Mouse (Mus musculus) spleen, postnatal 36 days (tissue): ENCODE measurements around the gene Anxa6.

Experiments used
- DNase-seq, 2 experiments: peaks; one replicate each; pipeline ENCODE4 v3.0.0; 2022; ENCODE audit warnings: low spot score in 2 of 2, mixed read lengths in 1 of 2

The Anxa6 gene

DNA sequence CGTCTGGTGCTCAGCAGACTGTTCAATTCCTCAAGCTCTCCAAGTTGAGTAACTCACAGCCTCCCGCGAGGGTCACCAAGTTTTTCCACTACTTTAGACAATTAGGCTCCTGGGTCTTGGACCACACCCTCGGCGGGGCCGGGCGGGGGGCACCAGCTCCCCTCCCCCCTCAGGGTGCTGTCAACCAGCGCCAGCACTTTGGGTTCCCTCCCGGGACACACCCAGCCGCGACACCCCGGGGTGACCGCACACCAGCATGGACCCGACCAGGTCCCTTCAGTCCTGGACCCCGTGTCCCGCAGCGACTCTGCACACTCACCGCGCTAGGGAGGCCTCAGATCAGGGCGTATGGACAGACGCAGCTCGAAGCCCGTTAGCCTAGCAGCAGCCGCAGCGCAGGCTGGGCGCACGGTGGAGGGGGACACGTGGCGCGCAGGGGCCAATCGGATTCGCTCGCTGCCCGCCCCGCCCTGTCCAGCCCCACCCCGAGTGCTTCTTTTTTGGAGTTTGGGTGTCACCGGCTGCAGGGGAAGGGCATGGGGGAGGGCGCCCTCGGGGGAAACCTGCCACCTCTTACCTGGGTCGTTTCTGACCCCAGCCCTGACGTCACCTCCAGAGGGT is at the start of gene Anxa6:
TSS of gene Anxa6 (minus strand) at position 406 of the 621 bp plus-strand sequence.
- DNase-seq, result peak; percentile 83 to 86

DNA sequence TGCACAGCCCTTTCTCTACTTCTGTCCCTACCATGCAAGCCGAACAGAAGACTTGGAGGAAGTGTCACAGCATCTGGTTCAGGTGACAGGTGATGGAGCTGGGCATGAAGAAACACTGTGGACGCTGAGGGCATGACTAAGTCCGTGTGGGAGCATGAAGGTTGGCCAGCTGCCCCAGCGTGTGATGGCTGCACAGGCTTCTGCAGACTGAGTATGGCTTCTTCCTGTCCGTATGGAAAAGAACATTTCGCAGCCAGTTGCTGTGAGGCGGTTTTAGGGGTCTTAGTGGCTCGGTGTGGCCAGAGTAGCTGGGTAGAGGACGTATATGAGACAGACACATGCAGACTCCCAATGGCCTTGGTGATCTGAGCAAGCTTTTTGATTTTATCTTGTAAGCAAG is 48.0 kb upstream of the Anxa6 start:
- DNase-seq, result no peak

DNA sequence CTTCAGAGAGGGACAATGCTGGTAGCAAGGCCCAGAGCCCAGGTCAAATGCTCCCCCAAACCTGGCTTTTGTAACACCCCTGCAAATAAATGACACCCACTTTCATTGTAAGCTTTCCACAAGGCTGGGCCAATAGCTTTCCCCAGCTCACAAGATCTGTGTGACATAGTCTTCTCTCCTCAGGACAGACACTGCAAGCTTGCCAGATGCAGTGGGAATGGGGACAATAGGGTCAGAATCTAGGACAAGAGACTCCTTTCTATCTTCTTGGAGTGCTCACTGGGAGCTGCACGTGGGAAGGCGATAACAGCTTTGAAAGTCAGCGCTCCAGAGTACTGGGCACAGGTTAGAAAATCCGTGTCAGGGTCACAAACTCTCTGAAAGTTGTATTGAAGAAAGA is 45.9 kb upstream of the Anxa6 start:
- DNase-seq, result no peak

DNA sequence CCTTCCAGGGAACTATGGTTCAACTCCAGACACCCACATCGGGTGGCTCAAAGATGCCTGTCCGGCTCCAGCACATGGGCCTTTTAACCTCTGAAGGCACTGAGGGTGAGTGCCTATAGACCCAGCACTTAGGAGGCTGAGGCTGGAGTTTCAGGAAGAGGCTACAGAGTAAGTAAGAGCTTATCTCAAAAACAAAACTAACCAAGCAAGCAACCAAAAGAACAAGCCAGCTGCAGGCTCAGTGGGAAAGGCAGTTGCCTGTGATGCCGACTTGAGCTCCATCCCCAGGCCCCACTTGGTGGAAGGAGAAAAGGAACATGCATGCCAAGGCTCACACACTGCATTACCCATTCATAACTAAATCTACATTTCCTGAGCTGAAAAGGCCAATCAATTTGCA is 45.3 kb upstream of the Anxa6 start:
- no peak for DNase-seq

DNA sequence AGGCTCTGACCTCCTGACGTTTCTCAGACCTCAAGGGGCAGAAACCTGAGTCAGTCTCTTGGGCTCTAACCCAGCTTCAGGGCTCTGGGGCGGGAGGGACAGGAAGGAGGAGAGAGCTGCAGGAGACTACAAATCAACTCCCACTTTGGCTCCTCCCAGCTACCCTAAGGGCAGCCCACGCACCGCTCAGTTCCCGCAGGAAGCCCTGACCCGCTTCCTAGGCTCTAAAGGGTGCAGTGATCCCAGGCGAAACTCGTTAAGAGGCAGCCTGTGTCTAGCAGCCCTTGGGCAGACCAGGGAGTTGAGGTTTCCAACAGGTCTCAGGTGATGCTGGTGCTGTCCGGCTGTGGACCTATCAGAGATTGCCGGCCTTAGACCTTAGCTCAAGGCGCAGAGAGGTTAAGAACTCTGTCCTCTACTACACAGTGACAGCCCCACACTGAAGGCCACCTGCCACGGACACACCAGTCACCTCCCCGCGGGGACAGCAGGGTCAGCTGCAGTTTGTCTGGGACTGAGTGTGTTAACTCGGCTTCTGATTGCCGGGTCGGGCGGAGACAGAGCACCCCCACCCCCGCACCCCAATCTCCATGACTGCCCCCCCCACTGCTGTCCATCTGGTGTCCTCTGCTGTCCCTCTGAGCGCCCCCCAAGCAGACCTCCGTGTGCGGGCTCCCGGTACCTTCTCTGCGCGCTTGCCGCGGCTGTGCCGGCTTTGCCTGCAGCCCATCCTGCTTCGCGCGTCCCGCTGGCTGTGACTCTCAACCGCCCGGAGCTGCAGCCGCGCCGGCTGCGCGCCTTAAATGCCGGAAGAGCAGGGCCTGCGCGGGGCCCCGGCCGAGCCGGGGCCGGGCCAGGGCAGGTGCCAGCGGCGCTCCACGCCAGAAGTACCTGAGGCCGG is 44.3 kb upstream of the Anxa6 start, which contains the start of gene Ccdc69:
TSS of gene Ccdc69 (minus strand) at position 801 of the 901 bp plus-strand sequence.
- DNase-seq, result peak; percentile 68 to 69

DNA sequence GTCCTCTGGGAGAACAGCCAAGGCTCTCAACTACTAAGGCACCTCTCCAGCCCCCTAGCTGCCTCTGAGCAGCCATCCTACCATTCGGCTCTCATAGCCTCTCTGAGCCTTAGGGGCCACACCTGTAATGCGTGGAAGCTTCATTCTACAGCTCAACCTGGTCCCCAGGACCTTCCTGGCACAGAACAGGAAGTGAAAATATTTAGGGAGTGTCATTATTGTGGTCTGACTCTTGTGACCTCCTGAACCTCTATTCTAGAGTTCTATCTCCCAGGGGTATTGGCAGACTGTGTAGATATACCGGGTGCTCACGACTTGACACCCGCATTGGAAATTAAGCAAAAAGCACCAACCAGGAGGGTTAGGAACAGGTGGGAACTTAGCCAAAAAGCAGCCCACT is 43.0 kb upstream of the Anxa6 start:
- peak; percentile 34 to 56 for DNase-seq

DNA sequence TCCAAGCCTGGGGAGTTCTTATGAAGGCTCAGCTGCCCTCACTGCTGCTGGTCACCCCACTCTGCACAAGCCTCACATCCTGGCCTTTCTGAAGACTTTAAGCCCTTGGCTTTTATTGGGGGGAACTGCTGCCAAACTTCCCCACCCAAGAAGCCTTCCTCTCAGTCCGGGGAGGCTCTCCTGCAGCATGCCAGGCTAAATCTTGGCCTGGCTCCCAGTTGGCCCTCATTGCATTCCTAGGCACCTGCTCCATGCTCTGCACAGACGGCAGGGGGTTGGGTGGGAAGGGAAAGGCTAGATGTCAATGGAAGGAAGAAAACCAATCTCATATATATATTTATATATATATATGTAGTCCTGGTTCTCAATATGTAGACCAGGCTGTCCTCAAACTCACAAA is 42.4 kb upstream of the Anxa6 start:
- DNase-seq, result no peak

DNA sequence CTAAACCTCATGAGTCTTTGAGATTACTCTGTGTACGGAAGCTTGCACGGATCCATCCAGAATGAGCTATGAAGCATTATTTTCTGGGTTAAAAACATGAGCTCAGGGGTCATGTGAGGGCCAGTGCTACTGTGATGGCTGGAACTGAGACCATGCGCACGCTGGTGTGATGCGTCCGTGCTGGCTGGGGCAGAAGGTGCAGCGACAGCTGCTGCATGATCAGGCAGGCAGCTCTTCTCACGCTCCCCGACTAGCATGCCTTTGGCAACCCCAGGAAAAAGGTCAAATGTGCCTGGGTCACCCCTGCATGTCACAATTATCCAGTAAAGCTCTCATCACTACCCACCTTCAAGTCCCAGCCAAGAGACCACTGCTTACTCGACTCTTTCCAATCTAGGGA is 39.9 kb upstream of the Anxa6 start:
- DNase-seq, result no peak

DNA sequence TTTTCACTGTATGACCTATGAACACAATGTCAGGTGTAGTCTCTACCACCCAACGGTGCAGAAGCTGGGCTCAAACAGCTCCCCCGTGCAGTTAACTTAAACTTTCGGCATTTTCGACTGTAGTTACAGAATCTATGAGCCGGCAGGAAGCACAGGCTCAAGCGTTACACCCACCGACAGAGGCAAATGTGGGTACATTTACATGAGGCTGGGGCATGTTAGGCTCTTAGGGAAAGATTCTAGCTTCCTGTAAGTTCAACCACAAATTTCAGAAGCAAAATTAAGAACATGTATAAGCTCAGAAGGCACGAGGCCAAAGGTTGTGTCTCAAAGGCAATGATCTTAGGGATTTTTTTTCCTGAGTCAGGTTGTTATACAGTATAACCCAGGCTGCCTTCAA is 39.2 kb upstream of the Anxa6 start:
- peak; percentile 72 to 74 for DNase-seq

DNA sequence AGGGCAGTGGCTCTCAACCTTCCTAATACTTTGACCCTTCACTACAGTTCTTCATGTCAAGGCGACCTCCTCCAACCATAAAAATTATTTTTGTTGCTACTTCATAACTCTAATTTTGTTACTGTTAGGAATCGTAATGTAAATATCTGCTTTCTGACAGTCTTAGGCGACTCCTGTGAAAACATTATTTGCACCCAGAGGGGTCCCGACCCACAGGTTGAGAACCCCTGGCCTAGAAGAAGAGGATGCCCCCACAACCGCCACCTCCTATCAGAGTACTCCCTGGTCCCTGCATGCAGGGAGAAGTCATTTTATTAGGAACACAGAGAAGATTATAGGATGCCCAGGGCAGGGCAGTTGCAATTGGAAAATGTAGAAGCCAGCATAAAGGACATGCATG is 38.1 kb upstream of the Anxa6 start:
- no peak for DNase-seq

DNA sequence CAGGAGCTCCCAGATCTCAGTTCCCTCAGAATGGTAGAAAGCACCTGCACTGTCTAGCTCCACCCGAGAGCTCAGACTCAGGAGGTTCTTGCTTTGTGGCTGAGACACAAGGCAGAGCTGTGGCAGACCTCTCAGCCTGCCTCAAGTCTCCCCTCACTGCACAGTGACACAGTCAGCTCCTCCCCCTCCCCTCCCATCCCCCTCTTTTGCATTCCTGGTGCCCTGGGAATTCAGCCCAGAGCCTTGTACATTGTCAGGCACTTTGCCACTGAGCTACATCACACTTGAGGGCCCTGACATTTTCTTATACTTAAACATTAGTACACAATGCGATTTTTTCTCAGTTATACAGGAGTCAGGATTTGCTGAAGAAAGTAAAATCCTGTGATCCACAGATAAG is 35.8 kb upstream of the Anxa6 start:
- no peak for DNase-seq

DNA sequence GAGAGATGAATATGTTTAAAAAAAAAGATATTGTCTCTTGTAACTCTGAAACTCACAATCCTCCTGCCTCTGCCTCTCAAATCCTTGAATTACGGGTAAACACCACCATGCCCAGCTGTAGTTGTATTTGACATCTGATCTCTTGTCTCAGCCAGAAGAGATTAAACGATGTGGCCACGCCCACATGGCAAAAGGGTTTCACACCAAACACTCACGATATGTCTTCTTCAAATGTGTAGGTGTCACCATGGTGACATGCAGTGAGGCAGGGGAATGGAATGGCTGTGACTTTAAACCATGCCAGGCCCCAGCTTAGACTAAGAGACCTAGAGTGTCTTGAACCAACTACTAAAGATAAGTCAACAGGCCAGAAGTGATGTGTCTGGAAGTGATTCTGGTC is 33.7 kb upstream of the Anxa6 start:
- DNase-seq, result no peak

DNA sequence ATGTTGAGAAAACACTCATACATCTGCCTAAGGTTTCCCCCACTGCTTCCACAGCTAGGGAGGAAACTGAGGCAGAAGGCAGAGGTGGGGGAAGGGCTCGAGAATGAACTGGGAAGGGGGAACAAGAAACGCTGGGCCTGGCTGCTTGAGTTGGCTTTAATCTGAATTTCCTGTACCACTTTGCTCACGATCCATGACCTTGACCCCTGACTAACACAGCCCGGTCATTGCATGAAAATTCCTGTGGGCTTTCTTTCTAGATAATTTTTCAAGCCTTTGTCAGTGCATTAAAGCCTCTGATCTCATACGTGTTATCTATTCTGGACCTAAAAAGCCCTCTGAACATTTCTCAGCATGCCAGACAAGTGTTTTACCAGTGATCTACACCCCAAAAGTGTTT is 29.6 kb upstream of the Anxa6 start:
- no peak for DNase-seq

DNA sequence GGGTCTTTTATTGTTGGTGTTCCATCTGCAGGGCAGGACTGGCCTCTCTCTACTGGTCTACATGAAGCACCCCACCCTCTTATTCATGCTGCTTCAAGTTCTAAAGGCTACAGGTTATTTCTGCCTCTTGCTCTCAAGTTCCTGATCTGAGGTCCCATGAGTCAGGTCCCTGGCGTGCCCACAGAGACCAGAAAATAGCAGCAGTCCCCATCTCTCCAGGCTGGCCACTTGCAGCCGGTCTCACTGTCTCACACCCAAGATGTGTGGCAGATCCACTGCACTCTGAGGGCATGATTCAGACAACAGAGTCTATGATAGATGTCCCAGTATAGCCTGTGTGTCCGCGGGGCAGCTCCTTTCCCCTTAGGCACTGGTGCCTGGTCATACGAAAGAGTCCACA is 27.6 kb upstream of the Anxa6 start:
- DNase-seq, result no peak

DNA sequence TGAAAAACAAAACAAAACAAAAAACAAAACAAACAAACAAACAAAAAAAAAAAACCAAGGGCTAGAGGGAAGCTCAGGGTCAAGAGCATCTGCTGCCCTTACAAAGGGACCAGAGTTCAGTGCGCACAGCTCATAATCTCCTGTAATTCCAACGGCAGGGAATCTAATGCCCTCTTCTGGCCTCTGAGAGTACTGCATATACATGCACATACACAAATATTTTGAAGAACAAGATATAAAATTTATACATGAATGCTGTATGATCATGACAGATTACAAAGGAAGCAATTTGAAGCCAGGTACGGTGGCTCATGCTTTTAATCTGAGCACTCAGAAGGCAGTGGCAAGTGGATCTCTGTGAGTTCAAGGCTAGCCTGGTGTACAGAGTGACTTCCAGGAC is 24.3 kb upstream of the Anxa6 start:
- no peak for DNase-seq

DNA sequence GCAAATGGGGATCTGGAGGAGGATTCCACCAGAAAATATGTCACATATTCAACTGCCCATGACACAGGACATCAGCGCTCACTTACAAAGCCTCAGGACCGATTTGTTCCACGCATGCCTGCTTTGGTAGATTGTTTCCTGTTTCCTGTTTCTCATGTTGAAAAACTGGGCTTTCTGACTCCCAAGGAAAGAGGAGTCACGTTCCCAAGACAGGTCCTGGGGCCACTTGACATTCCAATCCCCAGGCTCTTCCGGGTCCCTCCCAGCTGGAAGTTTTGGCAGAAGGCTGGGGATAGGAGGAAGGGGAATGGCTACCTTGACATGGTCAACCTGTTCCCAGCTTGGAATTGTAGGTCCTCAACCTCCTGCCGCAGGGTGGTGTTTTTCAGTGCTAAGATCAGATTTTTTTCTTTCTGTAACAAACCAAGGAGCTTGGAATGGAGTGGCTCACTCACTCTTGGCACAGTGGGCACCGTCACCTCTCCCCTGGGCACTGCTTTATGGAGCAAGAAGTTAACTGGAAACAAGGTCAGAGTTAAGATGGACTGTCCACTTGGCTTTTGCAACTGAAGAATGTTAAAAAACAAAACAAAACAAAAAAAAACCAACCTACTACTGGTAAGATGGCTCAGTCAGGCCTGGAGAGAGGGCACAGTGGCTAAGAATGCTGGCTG is 17.7 kb upstream of the Anxa6 start:
- DNase-seq, result no peak

DNA sequence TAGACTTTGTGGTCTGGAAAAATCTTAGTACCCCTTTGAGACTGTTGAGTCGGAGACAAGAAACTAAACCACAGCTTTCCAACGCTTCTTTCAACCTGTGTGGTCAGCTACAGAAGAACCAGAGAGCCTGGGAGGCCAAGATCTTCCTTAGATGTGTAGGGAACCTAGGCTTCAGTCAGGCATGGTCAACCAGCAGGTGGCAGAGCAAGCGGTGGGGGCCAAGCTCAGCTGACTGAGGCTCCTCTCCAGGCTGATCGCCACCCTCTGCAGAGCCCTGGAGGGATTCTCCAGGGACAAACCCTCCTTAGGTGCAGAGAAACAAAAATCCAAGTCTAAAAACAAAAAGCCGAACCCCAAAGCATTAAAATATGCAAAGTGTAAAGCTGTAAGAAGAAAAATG is 13.4 kb upstream of the Anxa6 start:
- peak; percentile 57 to 60 for DNase-seq

DNA sequence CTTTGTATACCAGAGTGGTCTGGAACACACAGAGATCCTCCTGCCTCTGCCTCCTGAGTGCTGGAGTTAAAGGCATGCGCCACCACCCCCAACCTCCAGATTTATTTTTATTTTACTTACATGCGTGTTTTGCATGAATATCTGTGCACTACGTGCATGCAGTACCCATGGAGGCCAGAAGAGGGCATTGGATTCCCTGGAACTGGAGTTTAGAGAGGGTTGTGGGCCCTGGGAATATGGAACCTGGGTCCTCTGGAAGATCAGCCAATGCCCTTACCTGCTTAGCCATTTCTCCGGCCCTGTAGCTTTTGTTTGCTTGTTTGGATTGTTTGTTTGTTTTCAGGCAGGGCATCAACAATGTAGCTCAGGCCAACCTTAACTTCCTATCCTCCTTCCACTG is 8.1 kb upstream of the Anxa6 start:
- no peak for DNase-seq

DNA sequence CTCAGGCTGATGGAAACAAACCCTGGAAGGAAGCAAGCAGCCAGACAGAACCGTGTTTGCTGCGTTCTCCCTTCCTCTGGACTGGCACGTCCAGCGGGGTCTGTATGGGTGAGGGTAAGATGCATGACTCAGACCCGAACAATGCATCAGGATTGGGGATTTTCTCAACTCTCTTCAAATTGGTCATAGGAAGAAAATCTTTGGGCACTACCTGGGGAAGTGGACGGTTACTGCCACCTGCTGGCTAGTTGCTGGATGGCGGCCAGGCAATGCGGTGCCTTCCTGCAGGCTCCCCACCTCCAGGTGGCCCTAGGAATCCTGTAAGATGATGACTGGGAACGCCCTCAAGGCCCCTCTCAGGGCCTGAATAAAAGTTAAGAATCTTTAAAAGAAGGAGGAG is 6.3 kb upstream of the Anxa6 start:
- peak; percentile 67 to 70 for DNase-seq

DNA sequence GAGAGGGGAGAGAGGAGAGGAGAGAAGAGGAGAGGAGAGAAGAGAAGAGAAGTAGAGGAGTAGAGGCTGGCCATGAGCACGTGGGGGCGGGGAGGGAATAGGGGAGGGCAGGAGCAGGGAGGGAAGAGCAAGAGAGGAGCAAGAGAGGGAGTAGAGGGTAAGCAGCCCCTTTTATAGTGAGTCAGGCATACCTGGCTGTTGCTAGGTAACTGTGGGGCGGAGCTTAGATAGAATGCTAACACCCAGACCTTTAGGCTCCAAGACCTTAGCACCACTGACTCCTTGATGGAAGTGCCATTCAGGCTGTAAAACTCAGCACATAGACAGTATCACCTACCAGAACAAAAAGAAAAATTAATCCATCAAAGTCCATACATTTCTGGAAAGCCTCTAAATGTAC is 3.4 kb upstream of the Anxa6 start:
- no peak for DNase-seq

DNA sequence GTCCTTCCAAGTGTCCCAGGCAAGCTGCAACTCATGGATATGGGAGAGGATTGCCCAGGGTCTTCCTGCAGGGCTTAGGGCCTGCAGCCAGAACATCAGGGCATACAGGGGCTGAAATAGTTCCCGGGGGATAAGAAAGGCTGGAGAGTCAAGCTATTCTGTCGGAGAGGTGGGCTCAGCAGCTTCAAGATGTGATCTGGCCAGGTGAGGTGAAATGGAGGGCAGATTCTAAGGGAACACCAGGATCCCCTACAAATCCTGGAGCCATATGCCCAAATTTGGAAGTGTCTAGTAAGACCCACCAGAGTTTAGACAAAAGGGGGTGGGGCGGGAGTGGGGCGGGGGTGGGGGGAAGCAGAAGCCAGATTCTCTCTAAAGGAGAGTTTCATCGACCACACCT is 959 bp downstream of the Anxa6 start:
- DNase-seq, result no peak

DNA sequence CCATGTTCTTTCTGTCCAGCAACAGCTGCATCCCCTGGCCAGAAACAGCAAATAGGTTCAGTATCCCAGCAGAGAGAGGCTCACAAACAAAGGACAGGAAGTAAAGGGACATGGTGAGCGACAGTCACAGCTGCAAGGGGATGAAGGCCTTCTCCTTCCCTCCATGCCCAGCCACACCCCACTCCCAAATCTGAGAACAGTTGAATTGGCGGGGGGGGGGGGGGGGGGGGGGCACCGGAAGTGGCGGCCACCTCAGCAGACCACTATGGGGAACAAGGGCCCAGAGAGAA is 1.3 kb downstream of the Anxa6 start:
- DNase-seq, result no peak
